Mouse (Mus musculus) myocyte (in vitro differentiated cells): ENCODE data around the gene Phf10.
"Not testable (repeated sequence)": the region's sequence is repeated elsewhere in the genome, so short reads cannot be mapped to it uniquely, and the experiment has no call there.

ENCODE experiments used
- MYOG ChIP-seq, 3 experiments: IDR thresholded peaks; one replicate each; pipeline ENCODE4 v1.6.1; 2011; ENCODE audit warnings: control low read depth in 2 of 3, low read depth in 2 of 3, mild to moderate bottlenecking in 2 of 3; ENCODE audit not compliant: insufficient read length in 2 of 3, control insufficient read depth in 1 of 3, insufficient read depth in 1 of 3
- POLR2A ChIP-seq: IDR thresholded peaks from one replicate; pipeline ENCODE4 v1.6.1; 2011; ENCODE audit warnings: low read depth, mild to moderate bottlenecking, control low read depth, moderate library complexity; ENCODE audit not compliant: insufficient read length
- POLR2AphosphoS2 ChIP-seq: IDR thresholded peaks from one replicate; pipeline ENCODE4 v1.6.1; 2011; ENCODE audit warnings: low read depth, control low read depth; ENCODE audit not compliant: insufficient read length
- TCF3 ChIP-seq: IDR thresholded peaks from one replicate; pipeline ENCODE4 v1.6.1; 2011; ENCODE audit warnings: low read depth, control low read depth; ENCODE audit not compliant: insufficient read length
- USF1 ChIP-seq: IDR thresholded peaks from one replicate; pipeline ENCODE4 v1.6.1; 2011; ENCODE audit warnings: low read depth, mild to moderate bottlenecking, control low read depth, moderate library complexity

DNA sequence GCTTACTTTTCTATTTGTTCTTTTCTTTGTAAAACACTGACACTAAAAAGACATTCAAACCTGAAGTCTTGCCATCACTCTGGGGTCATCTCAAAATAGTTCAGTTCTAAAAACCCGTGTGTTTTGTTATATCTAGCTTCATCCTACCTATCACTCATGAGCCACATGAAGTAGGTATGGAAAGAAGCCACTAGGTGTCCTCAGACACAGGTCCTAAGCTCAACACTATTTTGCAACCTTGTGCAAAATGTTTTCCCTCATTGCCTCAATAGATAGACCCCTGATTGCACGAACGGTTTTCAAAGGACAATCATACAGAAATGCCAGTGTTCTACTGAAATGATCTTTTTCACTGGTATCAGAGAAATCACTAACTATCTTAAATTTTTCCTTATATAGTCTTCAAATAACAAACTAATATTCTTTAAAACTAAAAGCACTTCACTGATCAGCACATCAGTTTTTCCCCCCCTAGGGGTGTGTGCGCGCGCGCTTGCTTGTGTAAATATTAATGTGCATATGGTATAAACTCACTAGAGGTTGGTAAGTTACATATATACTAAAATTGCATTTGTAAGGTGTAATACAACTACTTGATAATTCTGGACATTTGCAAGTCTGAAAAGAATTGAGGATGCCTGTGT, 16.8 kb upstream of the Phf10 start:
- TF ChIP-seq POLR2A; USF1; POLR2AphosphoS2; TCF3; MYOG (IDR thresholded peaks at IDR 0.05; ENCODE audit: control insufficient read depth in 1 of 3, insufficient read depth in 1 of 3, insufficient read length in 2 of 3, low read depth in 2 of 3): not testable (repeated sequence)
